Mouse (Mus musculus) adrenal gland (tissue): Measurements from ENCODE around the gene Matn1.

ENCODE experiments used
- intact Hi-C: fragments of 180-260 bp; cut with DNase I; formaldehyde crosslinking; loops from one replicate; pipeline ENCODE4 v1.15.1; 2025

The Matn1 gene

DNA sequence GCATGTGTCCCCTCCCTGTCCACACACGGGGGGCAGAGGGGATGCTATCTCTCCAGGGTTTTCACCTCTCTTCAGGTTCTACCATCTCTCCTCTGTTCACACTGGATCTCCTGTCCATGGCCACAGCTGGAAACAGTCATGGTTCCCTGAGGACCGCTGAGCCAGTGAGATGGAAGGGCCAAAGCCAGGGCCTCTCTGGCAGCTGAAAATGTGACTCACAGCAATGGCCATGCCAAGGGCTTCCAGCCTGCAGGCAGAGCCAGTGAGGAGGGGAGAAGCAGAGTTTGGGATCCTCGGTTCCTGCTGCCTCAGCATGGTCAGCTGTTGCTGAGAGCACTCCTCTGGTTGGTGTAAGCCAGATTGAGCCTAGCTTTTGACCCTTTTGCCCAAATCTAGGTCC, 34.8 kb downstream of the Matn1 start:
- intact Hi-C loops = no loop called here

DNA sequence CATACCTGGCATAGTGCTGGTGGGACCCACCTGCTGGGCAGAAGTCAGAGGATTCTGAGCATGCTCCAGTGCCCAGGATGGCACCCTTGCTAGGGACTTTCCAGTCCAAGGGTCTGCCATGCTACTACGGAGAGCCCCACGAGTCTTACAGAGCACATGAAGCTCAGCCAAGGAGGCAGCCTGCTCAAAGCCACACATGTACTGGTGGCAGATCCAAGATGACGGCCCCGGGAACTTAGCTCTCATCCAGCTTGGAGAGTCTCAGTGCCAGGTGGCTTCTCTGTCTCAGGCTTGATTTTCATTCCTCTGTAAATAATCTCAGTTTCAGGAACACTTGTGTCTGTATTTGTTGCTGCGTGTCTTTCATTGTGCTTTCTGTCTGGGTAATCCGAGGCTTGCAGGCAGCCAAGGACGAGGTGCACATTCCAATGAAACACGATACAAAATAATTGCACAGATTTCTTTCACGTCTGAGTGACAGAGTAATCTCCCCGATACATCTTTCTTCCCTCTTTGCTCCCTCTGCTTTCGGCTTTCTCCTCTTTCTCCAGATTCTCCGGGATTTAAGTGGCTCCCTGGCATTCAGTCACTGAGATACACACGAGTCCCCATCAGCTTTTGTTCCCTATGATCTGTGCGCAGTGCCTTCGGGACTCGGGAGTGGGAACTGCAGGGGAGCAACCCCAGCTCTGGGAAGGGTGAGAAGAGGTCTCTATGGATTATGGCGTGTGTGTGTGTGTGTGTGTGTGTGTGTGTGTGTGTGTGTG, 40.4 kb downstream of the Matn1 start:
- intact Hi-C loops = no loop called here

DNA sequence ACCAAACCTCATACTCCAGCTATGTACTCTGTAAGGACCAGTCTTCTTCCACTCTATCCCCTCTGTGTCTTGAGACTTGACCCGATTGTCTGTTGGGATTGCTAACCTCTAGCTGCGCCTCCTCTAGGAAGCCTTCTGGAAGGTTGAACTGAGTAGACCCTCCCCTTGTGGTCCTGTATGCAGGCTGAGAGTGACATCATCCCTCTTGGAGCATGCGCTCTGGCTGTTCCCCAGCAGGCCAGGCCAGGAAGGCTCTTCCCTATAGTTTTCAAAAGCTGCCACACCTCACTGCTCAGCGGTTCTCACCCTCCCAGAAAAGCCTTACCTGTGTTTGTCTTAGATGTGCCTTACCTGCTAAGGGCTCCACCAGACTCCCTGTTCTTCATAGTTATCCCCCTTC, 42.9 kb downstream of the Matn1 start:
- intact Hi-C loops = no loop called here

DNA sequence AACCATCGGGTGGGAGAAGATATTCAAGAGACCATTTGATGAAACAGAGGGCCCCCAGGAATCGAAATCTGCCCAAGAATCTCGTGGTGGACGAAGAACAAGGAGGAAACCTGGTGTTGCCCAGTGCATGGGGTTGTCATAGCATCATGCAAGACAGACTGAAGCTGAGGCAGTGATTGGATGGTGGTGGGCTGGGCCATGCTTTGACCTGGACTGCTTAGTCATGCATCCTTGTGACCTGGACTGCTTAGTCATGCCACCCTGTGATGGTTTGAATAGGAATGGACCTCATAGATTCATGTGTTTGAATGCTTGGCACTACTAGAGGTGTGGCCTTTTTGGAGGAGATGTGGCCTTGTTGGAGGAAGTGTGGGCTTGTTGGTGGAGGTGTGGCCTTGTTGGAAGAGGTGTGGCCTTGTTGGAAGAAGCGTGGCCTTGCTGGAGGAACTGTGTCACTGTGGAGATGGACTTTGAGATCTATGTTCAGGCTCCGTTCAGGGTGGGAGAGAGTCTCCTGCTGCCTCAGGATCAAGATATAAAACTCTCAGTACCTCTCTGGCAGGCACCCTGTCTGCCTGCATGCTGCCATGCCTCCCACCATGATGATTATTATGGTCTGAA, 44.1 kb downstream of the Matn1 start:
- intact Hi-C loops = no loop called here

DNA sequence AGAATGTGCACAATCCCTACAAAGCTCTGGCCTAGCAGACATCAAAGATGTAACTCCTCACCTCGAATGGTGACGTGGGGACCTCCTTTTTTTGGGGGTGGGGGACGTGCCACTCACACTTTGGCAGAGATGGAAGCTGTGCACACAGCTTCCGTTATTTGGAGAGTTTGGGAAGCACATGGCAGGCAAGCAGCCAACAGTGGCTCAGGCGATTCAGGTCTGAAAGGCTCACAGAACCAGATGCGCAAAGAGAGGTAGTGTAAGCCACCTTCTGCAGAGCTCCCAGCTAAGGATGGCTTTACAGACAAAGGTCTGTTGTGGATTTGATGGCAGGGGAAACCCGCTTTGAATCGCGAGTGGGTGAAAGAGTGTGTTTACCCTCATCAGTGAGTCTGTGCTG, 45.0 kb downstream of the Matn1 start:
- intact Hi-C loops = no loop called here

DNA sequence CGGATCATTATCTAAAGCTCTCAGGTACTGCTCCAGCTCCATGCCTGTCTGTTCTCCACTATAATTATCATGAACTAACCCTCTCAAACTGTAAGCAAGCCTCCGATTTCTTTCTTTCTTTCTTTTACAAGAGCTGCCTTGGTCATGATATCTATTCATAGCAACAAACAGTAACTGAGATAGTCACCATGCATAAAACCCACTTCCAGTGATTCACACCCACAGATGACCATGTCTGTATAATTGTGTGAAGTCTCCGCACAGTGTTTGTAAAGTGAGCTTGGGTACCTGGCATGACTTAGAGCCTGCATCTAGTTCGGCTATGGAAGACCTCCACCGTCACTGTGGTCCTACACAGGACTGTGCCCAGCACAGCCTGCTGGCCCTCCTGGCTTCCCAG, 46.8 kb downstream of the Matn1 start:
- intact Hi-C loops = no loop called here

DNA sequence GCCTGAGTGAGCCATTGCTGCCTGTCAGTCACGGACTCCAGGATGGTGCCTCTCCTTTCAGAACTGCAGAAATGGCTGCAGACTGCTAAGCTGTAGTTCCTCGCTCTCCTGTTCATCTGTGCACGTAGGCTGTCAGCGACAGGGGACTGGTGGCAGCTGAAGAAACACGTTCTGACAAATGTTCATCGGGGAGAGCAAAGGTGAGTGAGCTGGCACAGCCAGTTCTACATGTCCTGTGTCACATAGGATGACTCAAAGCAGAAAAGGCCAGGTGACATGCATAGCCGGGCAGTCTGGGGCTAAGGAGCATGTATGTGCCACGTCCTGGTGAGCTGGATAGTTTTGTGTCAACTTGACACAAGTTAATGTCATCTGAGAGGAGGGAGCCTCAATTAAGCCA, 50.4 kb downstream of the Matn1 start:
- intact Hi-C loops = no loop called here

GRCm38 (mm10) chr4:130999744-131000527, 55.8 kb downstream of the Matn1 start:
- intact Hi-C loops = no loop called here

DNA sequence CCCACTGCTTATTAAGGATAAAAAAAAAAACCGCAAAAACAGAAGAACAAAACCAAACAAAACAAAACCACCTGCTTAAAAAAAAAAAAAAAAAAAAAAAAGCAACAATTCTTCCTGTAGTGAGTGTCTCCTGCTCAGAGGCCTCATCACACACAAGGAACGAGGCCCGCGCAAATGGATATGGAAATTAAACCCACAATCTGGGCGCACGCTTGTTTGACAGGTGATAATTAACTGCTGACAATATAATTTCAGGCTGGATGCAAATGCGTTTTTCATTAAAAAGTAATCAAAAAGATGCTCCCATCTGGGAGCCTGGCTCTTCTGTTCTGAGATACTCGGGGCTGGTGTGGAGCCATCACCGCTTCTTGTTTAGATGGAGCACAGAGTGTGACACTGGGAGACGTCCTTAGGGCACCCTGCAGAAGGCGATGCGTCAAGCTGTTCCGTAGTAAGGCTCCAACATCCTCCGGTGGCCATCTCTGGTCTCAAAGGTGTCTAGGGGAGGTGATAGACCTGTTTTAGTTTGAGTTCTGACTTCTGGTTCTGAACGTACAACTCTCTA, 56.5 kb downstream of the Matn1 start:
- intact Hi-C loops = no loop called here
